ENCODE assay signal across 28 mouse cellular contexts in genomic region chr15:90351898-90352297, GRCm38 (mm10).
"Had no signal": no experiment of that assay in that cellular context is flagged by ENCODE, and none has a peak within 500 bp of the region (broad histone marks: within the 10 kb centered on the region; RNA-seq: fewer than 3 reads in every experiment).

No protein-coding gene starts in this region.

- H3K9me3 ChIP-seq: limb, embryonic 10.5 days; limb, embryonic 13.5 days; limb, embryonic 15.5 days; liver, embryonic 13.5 days; liver, embryonic 15.5 days; lung, embryonic 15.5 days; midbrain, embryonic 15.5 days; neural tube, embryonic 12.5 days had no signal

- ATAC-seq: liver, embryonic 12.5 days; liver, postnatal 0 days; lung, postnatal 0 days; midbrain, embryonic 13.5 days; midbrain, embryonic 15.5 days; midbrain, embryonic 16.5 days had no signal

- H3K4me3 ChIP-seq: limb, embryonic 10.5 days; limb, embryonic 12.5 days; limb, embryonic 13.5 days; limb, embryonic 15.5 days; liver, embryonic 12.5 days; liver, embryonic 13.5 days; liver, embryonic 15.5 days; lung, embryonic 15.5 days; megakaryocyte, embryonic 14.5 days; midbrain, embryonic 10.5 days; midbrain, embryonic 12.5 days; midbrain, embryonic 13.5 days; midbrain, embryonic 15.5 days; myocyte; neural tube, embryonic 12.5 days had no signal

- H3K4me1 ChIP-seq: limb, embryonic 10.5 days; limb, embryonic 12.5 days; limb, embryonic 15.5 days; liver, embryonic 12.5 days; liver, embryonic 13.5 days; liver, embryonic 15.5 days; lung, embryonic 15.5 days; megakaryocyte, embryonic 14.5 days; midbrain, embryonic 10.5 days; midbrain, embryonic 13.5 days; neural tube, embryonic 12.5 days had no signal

- H3K36me3 ChIP-seq: limb, embryonic 10.5 days; limb, embryonic 12.5 days; limb, embryonic 13.5 days; limb, embryonic 15.5 days; liver, embryonic 12.5 days; liver, embryonic 13.5 days; liver, embryonic 15.5 days; lung, embryonic 15.5 days; midbrain, embryonic 10.5 days; midbrain, embryonic 12.5 days; midbrain, embryonic 13.5 days; midbrain, embryonic 15.5 days; neural tube, embryonic 12.5 days had no signal

- H3K27me3 ChIP-seq: limb, embryonic 12.5 days; limb, embryonic 13.5 days; limb, embryonic 15.5 days; liver, embryonic 12.5 days; liver, embryonic 13.5 days; liver, embryonic 15.5 days; lung, embryonic 15.5 days; megakaryocyte, embryonic 14.5 days; midbrain, embryonic 12.5 days; midbrain, embryonic 13.5 days; midbrain, embryonic 15.5 days; neural tube, embryonic 12.5 days had no signal

- DNase-seq: left cerebral cortex, postnatal 4 days; liver; liver, embryonic 13.5 days; liver, postnatal 0 days; lung, adult 18-20 months; lung, adult 2 months; lung, embryonic 14.5 days; lung, postnatal 10 days; lung, postnatal 14 days; lung, postnatal 36 days; lung, postnatal 4 days; midbrain, embryonic 14.5 days had no signal
